Mouse (Mus musculus) embryonic fibroblast, embryonic 13.5 days (primary cell): ENCODE measurements around the gene Denr.

Experiments used
- CTCF ChIP-seq: IDR thresholded peaks from 2 replicates; pipeline ENCODE4 v1.5.1; 2011; ENCODE audit warnings: mild to moderate bottlenecking, control low read depth, low read length, moderate library complexity, borderline replicate concordance; ENCODE audit not compliant: insufficient read depth
- POLR2A ChIP-seq: IDR thresholded peaks from 2 replicates; pipeline ENCODE4 v1.6.1; 2011; ENCODE audit warnings: low read depth, mild to moderate bottlenecking, control low read depth, low read length, moderate library complexity

- TF ChIP-seq CTCF (no peak), POLR2A (no peak)
These were observed 15.1 kb downstream of the Denr start for GRCm38 (mm10) chr5:123922112-123922511.
